Mouse (Mus musculus): ENCODE results near the gene Macrod2.

The Macrod2 gene

DNA sequence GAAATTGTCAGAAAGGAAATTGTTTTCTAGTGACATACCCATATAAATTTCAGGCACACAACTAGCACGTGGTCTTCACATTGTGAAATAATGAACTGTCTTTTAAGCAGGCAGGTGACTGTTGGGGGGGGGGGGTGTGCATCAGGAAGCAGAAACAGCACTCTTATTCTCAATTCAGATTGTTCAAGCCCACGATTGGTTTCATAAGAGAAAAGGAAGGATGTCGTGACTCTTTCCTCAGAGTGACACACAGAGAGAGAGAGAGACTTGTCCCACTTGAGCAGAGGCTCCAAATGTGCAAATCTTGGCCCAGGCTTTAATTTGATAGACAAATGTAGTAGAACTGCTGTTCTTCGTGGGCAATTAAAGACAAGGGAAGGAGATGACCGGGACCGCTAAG, 516.4 kb downstream of the Macrod2 start:
- no peak for DNase-seq (ENCODE audit: low spot score)

GRCm38 (mm10) chr2:140912179-140912578, 517.1 kb downstream of the Macrod2 start:
- no peak for DNase-seq (ENCODE audit: low spot score)

DNA sequence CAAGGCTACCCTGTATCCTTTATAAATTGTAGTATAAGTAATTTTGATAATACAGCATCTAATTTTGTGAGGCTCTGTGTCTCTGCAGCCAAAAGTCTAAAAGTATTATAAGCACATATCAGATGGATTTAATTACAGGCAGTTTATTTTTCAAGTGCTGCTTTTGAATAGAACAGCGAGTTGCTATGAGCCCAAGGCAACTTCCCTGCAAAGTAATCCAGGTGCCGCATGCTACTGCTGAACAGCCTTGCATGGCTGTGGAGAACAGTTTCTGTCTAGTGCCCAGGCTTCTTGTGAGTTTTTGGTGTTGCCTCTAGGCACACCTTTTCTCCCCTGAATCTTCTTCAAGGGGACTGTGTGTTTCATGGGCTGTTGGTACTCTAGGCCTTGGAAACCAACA, 517.8 kb downstream of the Macrod2 start:
- no peak for DNase-seq (ENCODE audit: low spot score)

DNA sequence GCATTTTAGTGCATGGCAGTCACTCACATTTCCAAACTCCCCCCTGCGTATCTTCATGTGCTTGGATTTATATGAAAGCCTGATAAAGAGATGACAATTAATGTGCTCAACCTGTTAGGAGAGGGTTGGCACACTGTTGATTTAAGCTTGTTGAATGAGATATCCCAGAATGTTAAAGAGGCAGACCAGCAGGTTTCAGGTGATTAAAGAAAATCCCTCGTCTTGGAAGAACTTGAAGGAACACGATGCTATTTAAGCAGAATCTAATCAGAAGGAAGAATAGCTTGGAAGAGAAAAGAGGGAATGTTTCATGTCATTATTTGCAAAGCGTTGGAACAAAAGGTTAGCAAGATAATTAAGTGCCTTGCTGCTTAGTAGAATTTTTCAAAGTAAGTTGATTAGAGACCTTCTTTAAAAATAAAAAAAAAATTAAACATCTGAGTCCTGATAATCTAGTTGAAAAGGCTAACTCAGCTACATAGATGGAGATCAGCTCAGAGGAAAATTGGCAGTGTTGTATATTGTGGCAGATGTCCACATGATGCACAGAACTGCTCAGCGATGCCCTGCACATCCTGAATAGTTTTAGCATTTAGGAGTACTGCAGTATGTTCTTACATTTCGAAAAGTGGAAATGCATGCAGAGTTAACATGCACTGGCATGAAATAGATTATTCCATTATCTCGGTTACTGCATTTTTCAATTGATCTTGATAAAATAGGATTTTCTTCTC, 518.7 kb downstream of the Macrod2 start:
- no peak for DNase-seq (ENCODE audit: low spot score)

DNA sequence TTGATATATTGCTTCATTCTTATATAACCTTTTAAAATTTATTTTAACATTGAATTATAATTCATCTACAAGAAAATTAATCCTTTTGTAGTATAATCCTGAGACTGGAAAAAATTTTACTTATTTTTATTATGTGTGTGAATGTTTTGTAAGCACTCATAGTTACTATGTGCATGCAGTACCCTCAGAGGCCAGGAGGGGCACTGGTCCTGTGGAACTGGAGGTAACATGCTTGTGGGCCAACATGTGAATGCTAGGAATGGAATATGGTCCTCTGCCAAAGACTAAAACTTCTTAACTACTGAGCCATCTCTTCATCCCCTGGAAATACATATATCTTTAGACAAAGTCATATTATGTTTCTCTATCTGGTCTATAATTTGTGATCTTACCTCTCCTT, 531.8 kb downstream of the Macrod2 start:
- no peak for DNase-seq (ENCODE audit: low spot score)

DNA sequence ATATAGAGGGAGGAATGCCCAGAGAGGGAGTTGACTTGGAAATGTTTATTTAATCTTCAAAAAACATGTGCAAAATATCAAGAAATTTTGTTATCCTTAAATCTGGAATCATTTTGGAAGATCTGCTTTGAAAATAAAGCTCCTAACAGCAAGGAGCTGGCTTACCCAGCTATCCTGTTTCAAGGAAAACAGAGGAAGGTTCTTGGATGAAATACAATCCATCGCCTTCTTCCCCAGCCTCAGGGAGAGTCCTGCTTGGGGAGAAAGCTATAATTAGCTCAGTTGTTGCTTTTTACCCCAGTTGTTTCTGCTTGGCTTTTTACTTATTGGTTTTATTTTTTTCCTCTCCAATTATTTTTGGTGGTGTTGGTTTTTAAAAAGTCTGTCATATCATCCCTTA, 539.4 kb downstream of the Macrod2 start:
- DNase-seq (ENCODE audit: low spot score) = no peak

DNA sequence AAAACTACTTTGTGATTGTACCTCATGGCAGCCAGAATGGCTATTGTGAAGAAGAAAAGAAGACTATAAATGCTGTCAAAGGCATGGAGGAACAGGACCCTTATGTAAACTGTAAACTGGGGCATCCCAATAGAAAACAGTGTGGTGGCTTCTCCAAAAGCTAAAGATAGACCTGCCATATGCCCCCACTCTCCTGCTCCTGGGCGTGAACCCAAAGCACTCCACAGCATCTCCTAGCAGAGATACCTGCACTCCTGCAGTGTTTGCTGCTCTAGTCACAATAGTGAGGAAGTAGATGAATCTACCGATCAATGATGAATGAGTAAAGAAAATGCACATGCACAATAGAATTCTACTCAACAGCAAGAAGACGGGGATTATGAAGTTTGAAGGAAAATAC, 554.4 kb downstream of the Macrod2 start:
- no peak for DNase-seq (ENCODE audit: low spot score)

DNA sequence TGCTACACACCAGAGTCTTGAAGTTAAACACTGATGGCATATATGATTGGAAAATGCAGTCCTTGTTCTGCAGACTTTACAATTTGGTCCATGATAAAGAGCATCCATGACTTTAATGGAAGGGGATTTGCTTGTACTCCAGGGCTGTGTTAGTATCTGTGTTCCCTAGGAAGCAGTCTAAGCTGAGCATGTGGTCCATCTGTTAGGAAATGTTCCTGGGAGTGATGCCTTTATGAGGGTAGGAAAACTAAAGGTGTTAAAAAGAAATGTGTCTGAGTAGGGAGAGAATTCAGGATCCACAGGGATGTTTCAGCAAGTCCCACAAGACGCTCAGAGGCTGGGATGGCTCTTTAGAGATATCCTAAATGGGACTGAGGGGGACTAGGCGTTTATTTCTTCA, 564.1 kb downstream of the Macrod2 start:
- no peak for DNase-seq (ENCODE audit: low spot score)

DNA sequence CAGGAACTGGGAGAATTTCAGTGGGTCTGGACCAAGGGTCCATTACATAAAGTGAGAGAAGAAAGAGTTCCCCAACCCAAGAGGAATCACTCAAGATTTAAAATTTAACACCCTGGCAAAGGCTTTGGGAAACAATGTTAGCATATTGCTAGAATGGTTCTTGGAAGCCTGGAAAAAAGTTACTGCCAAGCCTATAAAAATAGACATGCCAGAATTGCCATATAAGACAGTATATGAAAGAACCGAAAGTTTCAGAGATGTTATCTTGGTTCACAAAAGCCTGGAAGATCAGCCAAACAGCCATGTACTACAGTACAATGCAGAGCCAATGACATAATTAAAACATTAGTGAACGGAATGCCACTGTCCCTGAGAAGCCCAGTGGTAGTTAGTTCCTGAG, 575.1 kb downstream of the Macrod2 start:
- DNase-seq (ENCODE audit: low spot score) = no peak

DNA sequence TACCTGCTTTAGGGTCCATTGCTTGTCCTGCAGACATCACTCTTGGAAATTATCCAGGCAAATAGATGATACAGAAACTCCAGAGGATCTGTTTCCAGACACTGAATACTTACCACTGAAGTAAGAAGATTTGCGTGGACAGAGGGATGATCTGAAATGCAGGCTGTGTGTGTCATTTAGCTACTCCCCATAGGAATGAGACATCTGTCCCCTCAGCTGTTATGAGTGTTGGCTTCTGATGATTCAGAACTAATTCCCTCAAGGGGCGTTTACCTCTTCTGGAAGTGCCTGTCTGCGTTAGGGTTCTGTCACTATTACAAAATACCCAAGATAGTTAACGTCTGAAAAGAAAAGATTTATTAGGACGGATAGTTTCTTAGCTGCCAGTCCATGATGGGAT, 576.7 kb downstream of the Macrod2 start:
- DNase-seq (ENCODE audit: low spot score) = no peak

DNA sequence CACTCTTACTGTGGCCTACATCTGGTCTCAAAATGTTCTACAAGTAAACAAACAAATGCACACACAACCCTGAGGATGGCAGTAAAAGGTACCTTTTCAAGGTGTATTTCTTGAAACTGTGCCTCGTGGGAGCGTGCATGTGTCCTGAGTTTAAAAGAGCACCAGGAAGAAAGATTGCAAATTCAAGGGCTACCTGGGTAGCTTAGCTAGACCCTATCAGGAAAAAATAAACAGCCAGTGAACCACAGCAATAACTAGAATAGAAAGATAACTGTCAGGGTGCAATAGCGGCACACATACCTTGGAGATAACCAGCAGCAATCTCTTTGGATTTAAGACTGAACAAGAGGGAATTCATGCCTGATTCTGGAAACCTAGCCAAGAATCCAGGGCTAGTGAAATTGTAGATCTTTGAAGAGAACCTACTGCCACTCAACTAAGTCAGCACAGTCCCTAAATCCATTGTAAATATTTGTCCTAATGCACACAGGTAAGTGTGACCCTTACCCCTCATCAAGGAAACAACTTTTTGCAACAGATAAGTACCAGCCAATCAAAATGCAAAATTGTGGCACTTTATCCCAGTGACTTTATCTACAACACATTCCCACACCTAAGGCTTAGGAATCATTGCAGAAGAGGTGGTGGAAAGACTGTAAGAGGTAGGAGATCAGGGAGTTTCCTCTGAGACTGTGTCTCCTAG, 590.7 kb downstream of the Macrod2 start:
- no peak for DNase-seq (ENCODE audit: low spot score)

GRCm38 (mm10) chr2:141003846-141004245, 608.7 kb downstream of the Macrod2 start:
- no peak for DNase-seq (ENCODE audit: low spot score)

- no peak for DNase-seq (ENCODE audit: low spot score)
Observed at GRCm38 (mm10) chr2:141004326-141004725, 609.2 kb downstream of the Macrod2 start.

- DNase-seq (ENCODE audit: low spot score) = no peak
Observed at GRCm38 (mm10) chr2:141005616-141006015, 610.5 kb downstream of the Macrod2 start.

DNA sequence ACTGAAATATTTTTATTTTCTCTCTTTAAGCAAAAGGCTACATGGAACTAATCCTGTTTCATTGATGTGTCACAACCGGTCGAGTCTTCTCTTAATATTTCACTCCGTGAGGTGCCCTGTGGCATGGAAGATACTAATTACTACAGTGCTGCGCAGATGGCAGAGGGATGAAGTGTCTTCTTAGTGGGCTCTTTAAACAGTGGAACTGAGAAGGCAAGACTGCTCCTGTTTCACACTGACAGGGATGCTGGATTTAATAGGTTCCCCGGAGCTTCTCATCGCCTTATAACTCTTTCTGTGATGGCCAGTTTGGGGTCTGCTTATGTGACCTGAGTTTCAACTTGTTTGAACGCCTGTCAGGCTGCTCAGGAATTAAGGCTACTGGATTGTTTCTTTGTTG, 612.6 kb downstream of the Macrod2 start:
- DNase-seq (ENCODE audit: low spot score) = no peak

GRCm38 (mm10) chr2:141008458-141008857, 613.3 kb downstream of the Macrod2 start:
- no peak for DNase-seq (ENCODE audit: low spot score)

GRCm38 (mm10) chr2:141013443-141014165, 618.5 kb downstream of the Macrod2 start:
- DNase-seq (ENCODE audit: low spot score) = peak; percentile 8

DNA sequence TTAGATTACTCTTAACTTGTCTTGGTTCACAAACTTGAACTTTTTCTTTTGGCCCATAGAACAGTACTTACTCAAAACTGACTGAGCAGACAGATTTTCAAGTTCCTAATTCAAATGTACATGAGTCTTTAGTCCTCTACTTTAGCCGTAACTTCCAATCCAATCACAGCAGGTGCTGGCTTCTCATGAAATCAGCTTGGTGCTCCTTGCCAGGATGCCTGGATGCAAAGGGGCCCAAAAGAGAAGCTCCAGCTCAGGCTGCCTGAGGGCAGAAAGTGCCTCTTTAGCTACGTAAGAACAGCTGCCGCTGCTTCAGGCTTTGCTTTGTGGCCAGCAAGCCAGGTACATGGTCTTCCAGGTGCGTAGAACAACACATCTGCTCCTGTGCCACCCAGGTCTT, 627.9 kb downstream of the Macrod2 start:
- no peak for DNase-seq (ENCODE audit: low spot score)

- no peak for DNase-seq (ENCODE audit: low spot score)
Observed at GRCm38 (mm10) chr2:141023916-141024315, 628.8 kb downstream of the Macrod2 start.

GRCm38 (mm10) chr2:141024316-141025043, 629.4 kb downstream of the Macrod2 start:
- no peak for DNase-seq (ENCODE audit: low spot score)

DNA sequence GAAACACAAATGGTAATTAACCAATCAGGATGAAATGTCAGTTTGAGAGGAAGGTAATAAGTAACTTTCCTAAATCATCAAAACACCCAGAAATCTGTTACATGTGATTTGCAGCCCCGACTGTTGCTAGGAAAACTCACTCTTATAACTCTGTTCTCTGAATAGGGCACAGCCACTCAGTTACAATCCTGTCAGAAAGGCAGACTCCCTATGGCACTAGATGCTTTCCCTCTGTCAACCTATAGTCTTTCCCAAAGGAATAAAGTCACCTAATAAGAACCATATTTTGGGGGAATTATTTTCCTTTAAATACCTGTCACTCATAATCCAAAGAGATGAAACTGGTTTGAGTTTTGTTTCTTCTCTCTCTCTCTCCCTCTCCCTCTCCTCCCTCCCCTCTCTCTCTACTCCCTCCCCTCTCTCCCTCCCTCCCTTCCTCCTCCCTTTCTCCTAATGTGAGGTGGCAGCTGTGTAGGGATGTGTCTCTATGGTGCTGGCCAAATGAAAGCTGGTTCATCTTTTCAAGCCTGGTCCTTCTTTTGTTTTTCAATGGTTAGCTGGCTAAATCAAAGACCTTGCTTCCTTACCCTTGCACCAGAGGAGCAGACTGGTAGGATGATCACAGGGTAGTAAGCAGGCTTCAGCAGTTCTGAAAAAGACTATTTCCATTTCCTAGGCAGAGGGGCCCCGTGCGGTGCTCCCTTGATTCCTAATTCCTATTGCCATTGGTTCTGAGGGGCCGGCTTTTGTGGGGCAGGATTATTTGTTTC, 661.8 kb downstream of the Macrod2 start:
- DNase-seq (ENCODE audit: low spot score) = no peak

- DNase-seq (ENCODE audit: low spot score) = no peak
Observed at GRCm38 (mm10) chr2:141057455-141057833, 662.3 kb downstream of the Macrod2 start.

All from testis, postnatal 14 days (tissue).